Mouse (Mus musculus) forebrain, embryonic 16.5 days (tissue): Measurements from ENCODE around the gene Hgfac. TPM values are rescaled to one million over a fixed set of nuclear protein-coding genes. Genes with fewer than 3 reads are reported as not detected.
A peak's percentile ranks its signal among the peaks of the same experiment; 100 is the strongest.

ENCODE experiments used
- ATAC-seq: fragments of 200-750 bp; cut with Nextera tagmentation; 2 replicates; pipeline ENCODE4 v1.8.0; 2017; ENCODE audit warnings: mild to moderate bottlenecking, moderate library complexity
- H3K27ac ChIP-seq: fragments of 300-500 bp; sonication (generic); 2 replicates; pipeline ENCODE4 v1.5.1; 2014; ENCODE audit warnings: low read length, control low read depth
- H3K27me3 ChIP-seq: fragments of 300-500 bp; sonication (generic); replicated peaks from 2 replicates; pipeline ENCODE4 v1.6.1; 2014; ENCODE audit warnings: low read length; ENCODE audit not compliant: control insufficient read depth, insufficient read depth
- H3K36me3 ChIP-seq: fragments of 300-500 bp; sonication (generic); 2 replicates; pipeline ENCODE4 v1.6.1; 2014; ENCODE audit not compliant: control insufficient read depth, insufficient read depth
- H3K4me1 ChIP-seq: fragments of 300-500 bp; sonication (generic); replicated peaks from 2 replicates; pipeline ENCODE4 v1.6.1; 2014; ENCODE audit warnings: low read length; ENCODE audit not compliant: control insufficient read depth, insufficient read depth
- H3K4me2 ChIP-seq: fragments of 300-500 bp; sonication (generic); 2 replicates; pipeline ENCODE4 v1.6.1; 2014; ENCODE audit warnings: mild to moderate bottlenecking, low read length, control low read depth
- H3K4me3 ChIP-seq: fragments of 300-500 bp; sonication (generic); replicated peaks from 2 replicates; pipeline ENCODE4 v1.5.1; 2014; ENCODE audit warnings: mild to moderate bottlenecking, low read length, control low read depth
- H3K9ac ChIP-seq: fragments of 300-500 bp; sonication (generic); replicated peaks from 2 replicates; pipeline ENCODE4 v1.6.1; 2014; ENCODE audit warnings: low read depth, low read length, control low read depth
- H3K9me3 ChIP-seq: fragments of 300-500 bp; sonication (generic); 2 replicates; pipeline ENCODE4 v1.6.1; 2016; ENCODE audit warnings: low read length; ENCODE audit not compliant: control insufficient read depth
- WGBS: fragments of 180-500 bp; shearing (Covaris S2); extraction: QIAGEN DNeasy Blood & Tissue Kit; methylation state at CpG from one replicate; pipeline ENCODE4 v1.1.7; 2014; 5-methylcytosine and 5-hydroxymethylcytosine counted together
- polyA plus RNA-seq: library from polyadenylated mRNA; unstranded; fragments of >200 nt; fragmentation: Nextera tagmentation; extraction: Ambion mirVana; gene quantifications from 2 replicates; pipeline ENCODE4 v1.2.1, GENCODE M21; 2015

Gene Hgfac
- polyA plus RNA-seq, 1 experiment from 2014 or later, result 0.56 TPM

DNA sequence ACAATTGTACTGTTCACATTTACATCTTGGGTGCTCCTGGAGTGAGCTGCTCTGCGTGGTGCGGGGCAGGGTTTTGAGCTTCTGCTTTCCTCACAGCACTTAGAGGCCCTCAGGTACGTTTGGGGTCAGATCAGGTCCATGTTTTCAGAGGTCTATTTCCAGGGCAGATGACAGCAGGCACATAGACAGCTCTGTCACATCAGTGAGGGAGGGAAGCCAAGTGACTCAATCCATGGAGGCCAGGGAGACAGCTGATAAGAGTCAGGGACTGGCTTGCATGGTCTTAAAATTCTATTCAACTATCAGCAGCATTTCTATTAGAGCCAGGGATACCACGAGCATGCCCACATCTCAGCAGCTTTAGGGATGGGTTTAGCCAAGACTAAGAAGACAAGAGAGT is 32.1 kb upstream of the Hgfac start:
- 92% methylated on average over 4 of the region's 4 CpGs for WGBS
- H3K27ac ChIP-seq, result no peak overlapping the region
- H3K9ac ChIP-seq, result no peak overlapping the region
- H3K9me3 ChIP-seq, result no peaks in the 10 kb centered on the region
- peaks cover 8% of the 10 kb centered on the region for H3K4me1 ChIP-seq
- no peak overlapping the region for H3K4me2 ChIP-seq
- no peak for ATAC-seq
- H3K27me3 ChIP-seq, result no peaks in the 10 kb centered on the region
- no peak overlapping the region for H3K4me3 ChIP-seq
- H3K36me3 ChIP-seq, result no peaks in the 10 kb centered on the region

DNA sequence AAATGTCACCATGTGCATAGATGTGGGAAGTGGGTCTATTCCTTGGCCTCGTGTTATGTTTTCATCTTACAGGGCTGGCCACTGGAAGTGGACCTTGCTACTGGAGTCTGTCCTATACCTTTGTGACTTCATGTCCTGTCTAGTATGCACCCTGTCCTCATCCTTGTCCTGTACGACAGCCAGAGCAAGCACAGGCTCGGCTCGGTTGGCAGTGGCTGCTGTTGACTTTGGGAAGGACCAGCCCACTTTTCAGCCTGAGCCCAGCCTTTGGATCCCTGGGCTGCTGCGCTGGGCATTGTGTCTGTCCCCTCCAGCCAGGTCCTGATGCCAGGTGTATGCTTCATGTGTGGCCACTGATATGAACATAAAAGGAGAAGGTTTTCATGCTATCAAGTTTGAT is 30.7 kb upstream of the Hgfac start:
- Histone ChIP-seq H3K4me3 (no peak overlapping the region), H3K4me2 (no peak overlapping the region), H3K9me3 (no peaks in the 10 kb centered on the region), H3K36me3 (no peaks in the 10 kb centered on the region), H3K27ac (no peak overlapping the region), H3K9ac (no peak overlapping the region), H3K27me3 (no peaks in the 10 kb centered on the region), H3K4me1 (0 out of 2 replicates have a peak, but pooled peaks cover 7% of the 10 kb centered on the region)
- ATAC-seq, result no peak
- WGBS, result 81% methylated on average over 5 of the region's 5 CpGs

GRCm38 (mm10) chr5:35011156-35011923 is 30.0 kb upstream of the Hgfac start:
- Histone ChIP-seq H3K36me3 (no peaks in the 10 kb centered on the region), H3K27me3 (no peaks in the 10 kb centered on the region), H3K4me3 (no peak overlapping the region), H3K4me2 (no peak overlapping the region), H3K27ac (no peak overlapping the region), H3K4me1 (0 out of 2 replicates have a peak, but pooled peaks cover 7% of the 10 kb centered on the region), H3K9ac (no peak overlapping the region), H3K9me3 (no peaks in the 10 kb centered on the region)
- ATAC-seq, result no peak
- 87% methylated on average over 6 of the region's 6 CpGs for WGBS

- Histone ChIP-seq H3K27ac (no peak overlapping the region), H3K4me1 (0 out of 2 replicates have a peak, but pooled peaks cover 7% of the 10 kb centered on the region), H3K27me3 (no peaks in the 10 kb centered on the region), H3K9me3 (no peaks in the 10 kb centered on the region), H3K4me3 (no peak overlapping the region), H3K4me2 (no peak overlapping the region), H3K9ac (no peak overlapping the region), H3K36me3 (no peaks in the 10 kb centered on the region)
- ATAC-seq, result peak; percentile 76; the same call in 1 of the 2 replicates
- 26% methylated on average over 6 of the region's 6 CpGs for WGBS
These were observed 27.3 kb upstream of the Hgfac start for GRCm38 (mm10) chr5:35014036-35014435.

- no peak for ATAC-seq
- Histone ChIP-seq H3K9ac (no peak overlapping the region), H3K4me3 (no peak overlapping the region), H3K27me3 (no peaks in the 10 kb centered on the region), H3K9me3 (no peaks in the 10 kb centered on the region), H3K27ac (peak overlapping the region; percentile 47), H3K4me1 (peaks cover 6% of the 10 kb centered on the region; the same call in 1 of the 2 replicates), H3K36me3 (0 out of 2 replicates have a peak, but pooled peaks cover 4% of the 10 kb centered on the region), H3K4me2 (no peak overlapping the region)
- 70% methylated on average over 9 of the region's 9 CpGs for WGBS
These were observed 21.5 kb upstream of the Hgfac start for GRCm38 (mm10) chr5:35019673-35020300.

- ATAC-seq, result no peak
- Histone ChIP-seq H3K27me3 (no peaks in the 10 kb centered on the region), H3K9ac (no peak overlapping the region), H3K4me1 (peaks cover 6% of the 10 kb centered on the region; the same call in 1 of the 2 replicates), H3K36me3 (0 out of 2 replicates have a peak, but pooled peaks cover 4% of the 10 kb centered on the region), H3K4me2 (no peak overlapping the region), H3K4me3 (no peak overlapping the region), H3K9me3 (no peaks in the 10 kb centered on the region), H3K27ac (peak overlapping the region; percentile 47)
- 78% methylated on average over 9 of the region's 9 CpGs for WGBS
These were observed 20.7 kb upstream of the Hgfac start for GRCm38 (mm10) chr5:35020410-35021241.

GRCm38 (mm10) chr5:35024975-35025374 is 16.3 kb upstream of the Hgfac start:
- Histone ChIP-seq H3K9me3 (no peaks in the 10 kb centered on the region), H3K36me3 (peaks cover 24% of the 10 kb centered on the region), H3K27me3 (no peaks in the 10 kb centered on the region), H3K4me3 (no peak overlapping the region), H3K4me2 (no peak overlapping the region), H3K27ac (no peak overlapping the region), H3K4me1 (peaks cover 2% of the 10 kb centered on the region; the same call in 1 of the 2 replicates), H3K9ac (no peak overlapping the region)
- WGBS, result 19% methylated on average over 2 of the region's 2 CpGs
- ATAC-seq, result no peak

- 100% methylated on average over 1 of the region's 1 CpGs for WGBS
- no peak overlapping the region for H3K9ac ChIP-seq
- H3K9me3 ChIP-seq, result no peaks in the 10 kb centered on the region
- no peaks in the 10 kb centered on the region for H3K27me3 ChIP-seq
- 0 out of 2 replicates have a peak, but pooled peaks cover 4% of the 10 kb centered on the region for H3K4me1 ChIP-seq
- ATAC-seq, result no peak
- H3K4me3 ChIP-seq, result no peak overlapping the region
- no peak overlapping the region for H3K27ac ChIP-seq
- H3K36me3 ChIP-seq, result peaks cover 26% of the 10 kb centered on the region
- H3K4me2 ChIP-seq, result no peak overlapping the region
These were observed 12.0 kb upstream of the Hgfac start for GRCm38 (mm10) chr5:35029303-35029702.

- 93% methylated on average over 5 of the region's 5 CpGs for WGBS
These were observed 11.6 kb upstream of the Hgfac start for GRCm38 (mm10) chr5:35029755-35030154.

More at GRCm38 (mm10) chr5:35029755-35030154, 11.6 kb upstream of the Hgfac start:
- H3K9me3 ChIP-seq, result no peaks in the 10 kb centered on the region
- H3K4me1 ChIP-seq, result 0 out of 2 replicates have a peak, but pooled peaks cover 4% of the 10 kb centered on the region
- H3K36me3 ChIP-seq, result peaks cover 26% of the 10 kb centered on the region
- ATAC-seq, result no peak
- H3K27ac ChIP-seq, result no peak overlapping the region
- H3K27me3 ChIP-seq, result no peaks in the 10 kb centered on the region
- no peak overlapping the region for H3K4me2 ChIP-seq
- H3K9ac ChIP-seq, result no peak overlapping the region
- no peak overlapping the region for H3K4me3 ChIP-seq
